Mouse (Mus musculus) natural killer cell, adult 2 months (primary cell): ENCODE results near the gene Ttc39d.

Experiments
- DNase-seq, 2 experiments: peaks; one replicate each; pipeline ENCODE4 v3.0.0; 2022; ENCODE audit warnings: low spot score in 2 of 2

The Ttc39d gene

DNA sequence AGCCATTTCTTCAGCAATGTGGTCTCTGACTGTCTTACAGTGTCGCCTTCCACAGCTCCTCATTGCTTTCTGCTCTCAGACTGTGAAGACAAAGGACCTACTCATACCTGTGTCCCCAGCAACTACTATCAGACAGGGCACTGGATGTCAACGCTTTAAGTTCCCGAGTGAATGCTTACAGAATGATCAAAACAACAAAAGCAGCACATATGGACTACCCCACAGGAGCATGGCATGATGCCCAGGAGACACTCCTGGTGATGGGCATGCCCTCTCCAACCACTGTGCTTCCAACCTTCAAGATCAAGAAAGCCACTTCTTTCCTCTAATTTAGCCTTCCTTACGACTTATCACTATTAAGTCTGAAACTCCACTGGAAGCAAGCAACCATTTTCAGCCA, 59.8 kb downstream of the Ttc39d start:
- no peak for DNase-seq
